Mouse (Mus musculus) Patski (cell line): Measurements from ENCODE around the gene Emp3. TPM values are rescaled to one million over a fixed set of nuclear protein-coding genes. Genes with fewer than 3 reads are reported as not detected.

ENCODE experiments used
- ATAC-seq: fragments of 100-300 bp; one replicate; pipeline ENCODE4 v1.8.0; 2021
- CTCF ChIA-PET: fragments of 350-600 bp; sonication (Branson Sonifier 250); formaldehyde crosslinking; loops from one replicate; lab custom pipeline; 2022; ENCODE audit warnings: inconsistent platforms; lab: Charles Lee
- POLR2A ChIA-PET: fragments of 350-600 bp; sonication (Branson Sonifier 250); formaldehyde crosslinking; loops from one replicate; lab custom pipeline; 2022; ENCODE audit warnings: antibody characterized with exemption, inconsistent platforms; lab: Charles Lee
- DNase-seq: peaks from one replicate; pipeline ENCODE4 v3.0.0-alpha.2; 2011; ENCODE audit warnings: low read depth, low spot score
- H3K27me3 ChIP-seq: fragments of 371-371 bp; one replicate; pipeline ENCODE4 v1.5.1; 2021
- CTCF ChIP-seq: fragments of 100-300 bp; IDR thresholded peaks from one replicate; pipeline ENCODE4 v1.5.1; 2021
- in situ Hi-C: fragments of 300-500 bp; cut with MboI; formaldehyde crosslinking; loops from 3 replicates; pipeline ENCODE4 v1.11.1; 2018; ENCODE audit warnings: low pct_unique_long_range_greater_than_20kb, mixed read lengths
- polyA plus RNA-seq: library from polyadenylated mRNA; unstranded; gene quantifications from one replicate; pipeline ENCODE4 v1.2.3, GENCODE M21; 2021

Emp3 gene
- polyA plus RNA-seq, 1 experiment from 2014 or later = 26.7 TPM

- no peak for TF ChIP-seq CTCF
- ChIA-PET POLR2A (no interaction called here), CTCF (interaction anchor here (1.2 kb wide), 1 partner anchor 11 kb away, joined by 3 read pairs; no protein-coding TSS in a partner anchor)
- no peaks in the 10 kb centered on the region for H3K27me3 ChIP-seq
- DNase-seq (no peak), ATAC-seq (no peak)
- in situ Hi-C loops = no loop called here
Observed at GRCm38 (mm10) chr7:45924429-45924816, 3.2 kb upstream of the Emp3 start.

DNA sequence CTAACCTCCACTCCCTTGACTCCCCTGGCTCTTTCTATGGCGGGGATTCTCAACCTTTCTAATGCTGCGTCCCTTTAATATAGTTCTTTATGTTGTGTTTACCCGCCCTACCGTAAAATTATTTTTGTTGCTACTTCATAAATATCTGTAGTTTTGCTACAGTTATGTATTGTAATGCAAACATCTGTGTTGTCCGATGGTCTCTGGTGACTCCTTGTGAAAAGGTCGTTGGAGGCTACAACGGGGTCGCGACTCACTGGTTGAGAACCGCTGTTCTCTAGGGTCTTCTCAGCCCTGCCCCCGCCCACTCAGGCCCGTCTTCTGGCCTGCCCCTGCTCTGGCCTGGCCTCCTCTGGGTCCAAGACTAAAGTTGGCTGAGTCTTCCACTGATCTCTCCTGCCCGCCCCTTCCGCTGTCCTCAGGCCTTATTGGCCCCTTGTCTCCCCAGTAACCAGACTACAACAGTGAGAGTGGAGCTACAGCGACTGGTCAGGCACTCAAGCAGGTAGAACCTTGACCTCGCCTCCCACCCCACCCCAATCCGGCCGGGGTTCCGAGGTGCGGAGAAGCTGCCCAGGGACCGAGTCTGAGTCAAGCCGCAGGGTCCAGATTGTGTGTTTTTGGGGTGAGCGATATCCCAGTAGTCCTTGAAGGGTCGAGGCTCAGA, 2.7 kb upstream of the Emp3 start, which contains the start of gene Ccdc114:
Gene Ccdc114, plus strand, starts transcription at position 311 of the 667 bp plus-strand sequence.
- CTCF ChIA-PET = no interaction called here
- ATAC-seq = no peak

DNA sequence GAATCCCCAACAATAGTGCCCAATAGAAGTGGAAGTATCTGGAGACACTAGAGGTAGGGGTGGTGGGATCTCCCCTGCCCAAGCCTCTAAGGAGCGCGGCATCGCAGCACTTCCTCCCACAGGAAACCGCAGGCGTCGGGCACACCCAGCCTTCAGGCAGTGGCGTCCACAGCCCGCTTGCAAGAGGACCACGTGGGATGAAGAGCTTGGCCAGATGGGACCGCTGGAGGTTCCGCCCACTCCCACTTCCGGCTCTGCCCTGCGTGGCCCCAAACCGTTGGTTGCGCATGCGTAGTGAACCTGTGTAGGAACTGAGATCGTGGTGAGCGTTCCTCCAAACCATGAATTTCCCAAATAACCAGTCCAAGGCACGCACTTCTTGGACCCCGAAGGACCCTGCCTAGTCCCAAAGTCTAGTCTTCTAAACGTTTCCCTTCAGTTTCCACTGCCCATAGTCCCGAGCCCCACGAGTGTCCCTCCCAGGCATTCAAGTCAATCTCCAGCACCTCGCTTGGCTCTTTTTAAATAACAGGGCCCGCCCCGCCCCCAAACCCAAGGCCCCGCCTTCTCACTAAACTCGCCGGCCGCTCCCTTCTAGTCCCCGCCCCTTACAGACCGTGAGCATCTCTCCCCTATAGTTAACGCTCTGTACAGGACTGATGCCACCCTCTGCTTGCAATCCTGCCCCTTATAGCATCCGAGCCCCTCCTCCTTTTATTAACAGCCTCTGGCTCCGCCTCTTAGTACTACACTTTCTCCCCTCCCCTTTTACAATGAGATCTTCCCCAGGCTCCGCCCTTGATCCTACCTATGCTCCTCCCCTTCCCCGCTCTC, 1.9 kb upstream of the Emp3 start:
- DNase-seq (no peak), ATAC-seq (peak; percentile 32)
- ChIA-PET CTCF (interaction anchor here (1.5 kb wide), 1 partner anchor 10 kb away, joined by 5 read pairs; no protein-coding TSS in a partner anchor), POLR2A (no interaction called here)
- in situ Hi-C loops = no loop called here
- TF ChIP-seq CTCF = no peak
- no peaks in the 10 kb centered on the region for H3K27me3 ChIP-seq

More for the DNA sequence above, 2.7 kb upstream of the Emp3 start, which contains the start of gene Ccdc114:
- no peak for DNase-seq
- no peaks in the 10 kb centered on the region for H3K27me3 ChIP-seq
- POLR2A ChIA-PET = no interaction called here
- in situ Hi-C loops = no loop called here
- TF ChIP-seq CTCF = no peak

DNA sequence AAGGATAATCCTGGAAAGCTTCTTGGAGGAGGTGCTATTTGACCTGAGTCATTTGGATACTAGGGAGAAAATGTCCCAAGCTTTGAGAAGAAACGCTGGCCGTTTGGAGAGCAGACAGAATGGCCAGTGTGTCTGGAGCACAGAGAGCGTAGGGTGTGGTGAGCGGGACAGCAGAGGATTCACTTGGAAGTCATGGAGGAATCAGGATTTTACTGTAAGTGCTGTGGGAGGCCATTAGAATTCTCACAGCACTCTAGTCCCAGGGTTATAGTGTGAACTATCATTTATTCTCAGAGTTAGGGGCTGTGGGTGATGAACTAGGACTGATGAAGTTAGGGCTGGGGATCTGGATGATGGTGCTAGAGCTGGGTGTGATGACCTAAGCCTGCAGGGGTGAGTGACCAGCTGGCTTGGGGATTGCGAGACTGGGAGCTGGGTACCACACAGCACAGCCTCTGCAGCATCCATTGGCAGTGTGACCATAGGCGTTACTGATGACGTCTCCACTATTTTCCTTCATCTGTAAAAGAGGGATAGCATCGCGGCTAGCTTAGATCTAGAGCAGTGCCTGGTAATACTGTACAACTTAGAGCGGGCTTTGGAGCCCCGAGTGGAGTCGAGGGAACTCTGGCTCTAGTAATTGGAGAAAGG, 871 bp upstream of the Emp3 start:
- TF ChIP-seq CTCF = no peak
- in situ Hi-C loops = no loop called here
- H3K27me3 ChIP-seq = no peaks in the 10 kb centered on the region
- DNase-seq (no peak), ATAC-seq (no peak)
- ChIA-PET POLR2A (no interaction called here), CTCF (interaction anchor here (1.5 kb wide), 1 partner anchor 11 kb away, joined by 5 read pairs; no protein-coding TSS in a partner anchor)

DNA sequence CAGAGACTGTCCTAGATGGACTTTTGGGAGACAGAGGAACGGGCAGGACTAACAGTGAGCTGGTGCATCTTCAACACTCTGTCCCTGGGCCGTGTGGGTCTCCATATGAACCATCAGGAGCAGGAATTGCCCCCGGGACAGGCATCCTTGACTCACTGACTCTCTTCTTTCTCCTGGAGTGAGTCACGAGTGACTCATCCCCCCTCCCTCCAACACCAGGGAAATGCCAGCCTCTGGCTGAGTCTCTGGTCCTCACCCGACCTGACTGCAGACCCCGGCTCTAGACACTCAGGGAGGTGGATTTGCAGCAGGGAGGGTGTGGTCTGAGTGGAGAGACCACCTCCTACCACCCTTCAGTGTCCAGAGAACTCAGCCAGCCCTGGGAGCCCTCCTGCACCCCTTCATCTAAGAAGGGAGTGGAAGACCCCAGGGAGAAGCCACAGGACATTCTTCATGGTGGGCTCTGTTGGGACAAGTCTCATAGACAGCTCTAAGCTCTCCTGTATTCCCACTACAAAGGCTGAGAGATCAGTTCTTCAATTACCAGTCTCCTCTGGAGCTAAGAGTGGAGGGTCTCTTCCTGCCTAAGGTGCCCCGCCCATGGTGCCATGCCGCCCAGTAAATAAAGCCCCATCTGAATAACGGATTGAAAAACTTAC, 492 bp downstream of the Emp3 start:
- ChIA-PET CTCF (no interaction called here), POLR2A (interaction anchor here (1.8 kb wide), 1 partner anchor 47 kb away, joined by 5 read pairs; no protein-coding TSS in a partner anchor)
- in situ Hi-C loops = no loop called here
- peak; percentile 56 for DNase-seq
- H3K27me3 ChIP-seq = no peaks in the 10 kb centered on the region
- peak; percentile 60 for ATAC-seq
- no peak for TF ChIP-seq CTCF

GRCm38 (mm10) chr7:45919761-45920160, 1.4 kb downstream of the Emp3 start:
- POLR2A ChIA-PET = interaction anchor here (0.9 to 1.8 kb wide), 3 partner anchors 22 to 46 kb away, joined by 3 to 5 read pairs (median 3); no protein-coding TSS in a partner anchor
- ATAC-seq = no peak
- DNase-seq = no peak
- CTCF ChIA-PET = interaction anchor here (1.3 to 1.4 kb wide), 2 partner anchors 9 to 47 kb away, joined by 3 to 5 read pairs; partner anchors contain the start of gene Kdelr1
- no peak for TF ChIP-seq CTCF
- in situ Hi-C loops = no loop called here
- no peaks in the 10 kb centered on the region for H3K27me3 ChIP-seq

GRCm38 (mm10) chr7:45919083-45919671, 2.0 kb downstream of the Emp3 start:
- ChIA-PET CTCF (interaction anchor here (1.3 to 1.4 kb wide), 2 partner anchors 9 to 46 kb away, joined by 3 to 5 read pairs; partner anchors contain the start of gene Kdelr1), POLR2A (interaction anchor here (0.9 to 1.8 kb wide), 3 partner anchors 22 to 46 kb away, joined by 3 to 5 read pairs (median 3); no protein-coding TSS in a partner anchor)
- in situ Hi-C loops = no loop called here
- ATAC-seq = no peak
- DNase-seq = no peak
- no peak for TF ChIP-seq CTCF
- no peaks in the 10 kb centered on the region for H3K27me3 ChIP-seq

- POLR2A ChIA-PET = no interaction called here
- H3K27me3 ChIP-seq = no peaks in the 10 kb centered on the region
- CTCF ChIA-PET = no interaction called here
- no peak for TF ChIP-seq CTCF
- in situ Hi-C loops = no loop called here
- ATAC-seq (no peak), DNase-seq (no peak)
Observed at GRCm38 (mm10) chr7:45917926-45918325, 3.3 kb downstream of the Emp3 start.

DNA sequence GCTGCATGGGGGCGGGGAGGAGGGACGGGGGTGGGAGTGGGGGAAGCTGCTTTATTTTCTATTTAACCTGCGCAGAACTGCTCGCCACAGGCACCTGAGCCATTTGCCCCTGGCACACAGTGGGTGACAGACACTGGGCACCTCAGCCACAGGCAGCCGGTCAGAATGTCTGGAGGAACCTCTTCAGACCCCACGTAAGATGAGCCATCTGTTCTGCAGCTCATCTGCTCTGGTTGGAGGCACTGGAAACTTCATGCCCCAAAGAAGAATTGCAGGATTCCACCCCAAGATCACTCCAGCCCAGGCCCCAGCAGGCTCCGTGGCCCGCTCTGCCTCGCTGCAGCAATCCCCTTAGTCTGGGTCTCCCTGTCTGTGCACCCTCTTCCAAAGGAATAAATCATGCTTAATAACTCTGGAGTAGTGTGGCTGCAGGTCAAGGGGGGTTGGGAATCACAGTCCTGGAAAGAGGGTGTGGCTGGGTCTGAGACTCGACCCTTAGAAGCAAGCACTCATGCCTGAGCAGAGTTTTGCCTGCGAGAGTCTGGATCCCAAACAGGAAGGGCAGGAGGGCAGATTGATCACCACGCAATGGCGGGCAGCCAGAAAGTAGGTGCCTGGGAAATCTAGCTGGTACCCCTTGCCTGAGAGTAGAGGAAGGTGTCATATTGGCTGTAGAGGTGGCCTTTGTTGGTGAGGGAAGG, 4.0 kb downstream of the Emp3 start:
- no peak for TF ChIP-seq CTCF
- DNase-seq (no peak), ATAC-seq (no peak)
- no peaks in the 10 kb centered on the region for H3K27me3 ChIP-seq
- ChIA-PET POLR2A (no interaction called here), CTCF (no interaction called here)
- in situ Hi-C loops = no loop called here
